8 mouse cellular contexts compared by ENCODE assay signal in the genomic region with DNA sequence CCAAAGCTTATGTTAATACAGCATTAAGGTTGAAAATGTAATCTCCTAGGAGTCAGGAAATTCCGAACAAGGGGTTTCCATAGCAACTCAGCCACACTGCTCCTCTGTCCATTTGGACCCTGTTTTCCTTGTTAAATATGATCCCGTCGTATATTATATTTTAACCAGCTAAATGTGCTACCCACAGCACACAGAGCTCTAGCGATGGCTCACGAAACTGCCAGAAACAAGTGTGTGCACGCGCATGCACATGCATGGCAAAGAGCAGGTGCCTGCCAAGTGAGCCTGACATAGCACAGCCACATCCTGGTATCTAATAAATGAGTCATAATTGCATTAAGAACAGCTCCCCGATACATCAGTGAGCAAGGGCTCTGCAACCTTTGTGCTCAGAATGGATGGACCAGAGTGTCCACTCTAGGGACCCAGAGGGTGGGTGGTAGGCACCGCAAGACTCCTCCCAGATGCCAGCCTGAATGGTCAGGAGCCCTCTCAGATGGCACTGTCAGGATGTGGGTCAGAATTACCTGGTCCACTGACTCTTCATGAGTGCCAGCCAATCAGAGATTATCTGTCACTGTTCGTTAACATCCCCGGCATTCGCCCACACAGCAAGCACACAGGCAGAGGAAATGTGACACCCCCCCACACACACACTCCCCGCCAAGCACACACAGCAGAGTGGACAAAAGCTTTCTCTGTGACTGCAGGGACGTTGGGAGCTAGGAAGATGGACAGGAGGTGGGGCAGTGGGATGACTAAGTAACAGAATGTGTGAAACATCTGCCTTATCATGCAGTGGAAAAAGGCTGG.
DNase-seq lines count a peak whose midpoint lies in the region; ATAC-seq lines count a peak whose summit lies in the region.

No protein-coding gene starts in this region.

- peaks cover 23% of the 10 kb centered on the region for H3K4me1 ChIP-seq in embryonic facial prominence, embryonic 12.5 days
- H3K4me1 ChIP-seq in heart, embryonic 15.5 days (replicated peaks), result peaks cover 20% of the 10 kb centered on the region
- H3K4me1 ChIP-seq in stomach, embryonic 15.5 days, result peaks cover 18% of the 10 kb centered on the region; the same call in 1 of the 2 replicates

- WGBS in embryonic facial prominence, embryonic 12.5 days, result 34% methylated on average over 14 of the region's 14 CpGs
- WGBS in heart, embryonic 15.5 days, result 43% methylated on average over 14 of the region's 14 CpGs
- 42% methylated on average over 14 of the region's 14 CpGs for WGBS in stomach, embryonic 15.5 days

- no peaks in the 10 kb centered on the region for H3K9me3 ChIP-seq in embryonic facial prominence, embryonic 12.5 days
- H3K9me3 ChIP-seq in heart, embryonic 15.5 days (replicated peaks), result no peaks in the 10 kb centered on the region
- no peaks in the 10 kb centered on the region for H3K9me3 ChIP-seq in stomach, embryonic 15.5 days

- peak; percentile 31 for DNase-seq in kidney, adult 11 months
- no peak for DNase-seq in kidney, adult 8-10 months
- peak; percentile 43 to 65 for DNase-seq in kidney, postnatal 4 days
- peak; percentile 17 for DNase-seq in lung, postnatal 25 days (ENCODE audit: low spot score)
- no peak for DNase-seq in gastrocnemius, postnatal 36 days

- H3K36me3 ChIP-seq in embryonic facial prominence, embryonic 12.5 days, result no peaks in the 10 kb centered on the region
- no peaks in the 10 kb centered on the region for H3K36me3 ChIP-seq in heart, embryonic 15.5 days
- no peaks in the 10 kb centered on the region for H3K36me3 ChIP-seq in stomach, embryonic 15.5 days

- intact Hi-C loops in gastrocnemius, postnatal 36 days (cut with DNase I), result no loop called here

- no peak overlapping the region for H3K4me3 ChIP-seq in embryonic facial prominence, embryonic 12.5 days
- H3K4me3 ChIP-seq in heart, embryonic 15.5 days, result no peak overlapping the region
- H3K4me3 ChIP-seq in stomach, embryonic 15.5 days (replicated peaks), result no peak overlapping the region

- ATAC-seq in embryonic facial prominence, embryonic 12.5 days (ENCODE audit: insufficient number of reproducible peaks, insufficient read depth, low FRiP score, low TSS enrichment), result peak; percentile 13; the same call in 1 of the 2 replicates
- ATAC-seq in heart, embryonic 15.5 days (replicated peaks; ENCODE audit: insufficient number of reproducible peaks, insufficient read depth, low FRiP score, low read depth), result peak; percentile 40
- ATAC-seq in stomach, embryonic 15.5 days (ENCODE audit: insufficient read depth, low FRiP score, low read depth), result 0 out of 2 replicates have a peak, but pooled peaks have one; percentile 28

- H3K27me3 ChIP-seq in embryonic facial prominence, embryonic 12.5 days, result no peaks in the 10 kb centered on the region
- H3K27me3 ChIP-seq in heart, embryonic 15.5 days, result no peaks in the 10 kb centered on the region
- no peaks in the 10 kb centered on the region for H3K27me3 ChIP-seq in stomach, embryonic 15.5 days (replicated peaks)

- no peak overlapping the region for H3K4me2 ChIP-seq in embryonic facial prominence, embryonic 12.5 days (replicated peaks)
- H3K4me2 ChIP-seq in heart, embryonic 15.5 days, result no peak overlapping the region
- no peak overlapping the region for H3K4me2 ChIP-seq in stomach, embryonic 15.5 days

- H3K9ac ChIP-seq in embryonic facial prominence, embryonic 12.5 days, result no peak overlapping the region
- H3K9ac ChIP-seq in heart, embryonic 15.5 days, result 0 out of 2 replicates have a peak overlapping the region, but pooled peaks have one; percentile 7
- no peak overlapping the region for H3K9ac ChIP-seq in stomach, embryonic 15.5 days

- peak overlapping the region; percentile 73 for H3K27ac ChIP-seq in embryonic facial prominence, embryonic 12.5 days
- peak overlapping the region; percentile 8; the same call in 1 of the 2 replicates for H3K27ac ChIP-seq in heart, embryonic 15.5 days
- H3K27ac ChIP-seq in stomach, embryonic 15.5 days, result peak overlapping the region; percentile 21

Comparison
In these comparisons a context has a peak if more than half of its experiments do, and no peak if none do; other contexts are left out.
1. DNase-seq: peak in kidney, adult 11 months (single experiment), kidney, postnatal 4 days (2 of 2) and lung, postnatal 25 days (single experiment); none in kidney, adult 8-10 months (0 of 2) and gastrocnemius, postnatal 36 days (0 of 2).
2. H3K27ac ChIP-seq: peak in every context shown above with its lines; median percentile 73 in embryonic facial prominence, embryonic 12.5 days; 21 in stomach, embryonic 15.5 days; 8 in heart, embryonic 15.5 days.
3. Peak in every context shown above with its lines, with median percentiles within 50 percentile points of each other: ATAC-seq.